Comparison of ENCODE assay signal across 8 mouse cellular contexts in the genomic region with DNA sequence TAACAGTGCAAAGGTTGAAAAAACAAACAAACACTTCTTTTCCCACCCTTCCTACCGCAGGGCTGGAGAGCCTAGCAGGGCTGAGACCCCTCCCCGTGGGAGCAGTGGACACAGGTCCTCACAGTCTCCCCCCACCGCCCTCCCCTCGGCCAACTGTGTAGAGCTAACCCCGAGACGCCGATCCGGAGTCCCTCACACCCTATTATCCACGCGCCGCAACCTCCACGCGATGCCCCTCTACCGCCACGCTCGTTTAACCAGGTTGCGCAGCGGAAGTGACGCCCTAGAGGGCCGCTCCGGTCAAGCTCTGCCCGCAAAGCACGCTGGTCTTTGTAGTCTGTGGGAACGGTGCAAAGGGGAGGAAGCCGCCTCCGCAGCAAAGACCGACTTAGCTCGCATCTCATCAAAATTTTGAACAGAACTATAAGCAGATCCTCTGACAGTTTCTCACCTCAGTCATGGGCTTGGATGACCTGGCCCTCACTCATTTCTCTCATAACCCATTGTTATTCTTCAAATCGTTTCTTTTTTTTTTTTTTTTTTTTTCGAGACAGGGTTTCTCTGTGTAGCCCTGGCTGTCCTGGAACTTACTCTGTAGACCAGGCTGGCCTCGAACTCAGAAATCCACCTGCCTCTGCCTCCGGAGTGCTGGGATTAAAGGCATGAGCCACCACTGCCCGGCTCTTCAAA. TPM values are rescaled to one million over a fixed set of nuclear protein-coding genes. Genes with fewer than 3 reads are reported as not detected.
DNase-seq lines count a peak whose midpoint lies in the region; ATAC-seq and TF ChIP-seq lines count a peak whose summit lies in the region.

TSS of gene Adat1 (minus strand) at position 290 of the 690 bp plus-strand sequence.

- H3K4me1 ChIP-seq in cortical plate, adult 2 months (ENCODE audit: control insufficient read depth, insufficient read depth, low read length) = no peaks in the 10 kb centered on the region

- TF ChIP-seq CTCF in cortical plate, adult 2 months (IDR thresholded peaks at IDR 0.05; ENCODE audit: extremely low read depth, insufficient read depth, low read length) = no peak

- peak within 1 kb of the TSS; percentile 90 for H3K4me3 ChIP-seq in cortical plate, adult 2 months (ENCODE audit: insufficient read depth, low read length)

- peak; percentile 81; the same call in 1 of the 2 replicates for TF ChIP-seq POLR2A in cortical plate, adult 2 months (IDR thresholded peaks at IDR 0.05; ENCODE audit: extremely low read depth, insufficient read depth, low read length)

- peak; percentile 79 for DNase-seq in gastrocnemius, postnatal 10 days
- peak; percentile 92 for DNase-seq in induced T-regulatory cell, adult 2 months (ENCODE audit: low read depth)
- DNase-seq in left cerebral cortex, adult 9 months (ENCODE audit: low spot score in 2 of 2) = peak; percentile 59 to 84
- DNase-seq in right cerebral cortex, postnatal 14 days = peak; percentile 85
- DNase-seq in urinary bladder, postnatal 36 days (ENCODE audit: low spot score in 2 of 2) = peak; percentile 65 to 88

- H3K27ac ChIP-seq in cortical plate, adult 2 months (ENCODE audit: insufficient read depth, low read length) = no peak within 1 kb of the TSS

- ATAC-seq in activated CD4-positive, CD25-positive, alpha-beta regulatory T cell, adult 4 months = peak; percentile 99
- peak; percentile 96 for ATAC-seq in megakaryocyte progenitor cell, adult 5-6 weeks (replicated peaks; ENCODE audit: poor library complexity)

RNA-seq across cellular contexts. Expression of gene Adat1, which starts in this region (rescaled TPM):
- 1 to 10 TPM; 3.9 to 4.1 TPM for polyA plus RNA-seq in activated CD4-positive, CD25-positive, alpha-beta regulatory T cell, adult 4 months (2017; shearing (Covaris generic))
- 8.1 and 8.3 TPM in 2 replicates for polyA plus RNA-seq in cortical plate, adult 2 months (2012; rRNA removed)
- total RNA-seq in gastrocnemius, postnatal 10 days (2021) = 1 to 10 TPM; 1.4 to 2.1 TPM
- 3.0 and 6.1 TPM in 2 replicates for total RNA-seq in megakaryocyte progenitor cell, adult 5-6 weeks (2015)
- total RNA-seq in megakaryocyte progenitor cell, adult 5-6 weeks (2017) = 5.3 and 8.6 TPM in 2 replicates
